Mouse (Mus musculus) kidney, postnatal 4 days (tissue): ENCODE results near the gene Prpsap2.
A peak's percentile ranks its signal among the peaks of the same experiment; 100 is the strongest.

Source experiments
- DNase-seq, 2 experiments: peaks; one replicate each; pipeline ENCODE4 v3.0.0; 2021; ENCODE audit warnings: mixed read lengths in 2 of 2

The Prpsap2 gene

GRCm38 (mm10) chr11:61714346-61715117 is 47.4 kb downstream of the Prpsap2 start:
- peak; percentile 64 to 79 for DNase-seq

DNA sequence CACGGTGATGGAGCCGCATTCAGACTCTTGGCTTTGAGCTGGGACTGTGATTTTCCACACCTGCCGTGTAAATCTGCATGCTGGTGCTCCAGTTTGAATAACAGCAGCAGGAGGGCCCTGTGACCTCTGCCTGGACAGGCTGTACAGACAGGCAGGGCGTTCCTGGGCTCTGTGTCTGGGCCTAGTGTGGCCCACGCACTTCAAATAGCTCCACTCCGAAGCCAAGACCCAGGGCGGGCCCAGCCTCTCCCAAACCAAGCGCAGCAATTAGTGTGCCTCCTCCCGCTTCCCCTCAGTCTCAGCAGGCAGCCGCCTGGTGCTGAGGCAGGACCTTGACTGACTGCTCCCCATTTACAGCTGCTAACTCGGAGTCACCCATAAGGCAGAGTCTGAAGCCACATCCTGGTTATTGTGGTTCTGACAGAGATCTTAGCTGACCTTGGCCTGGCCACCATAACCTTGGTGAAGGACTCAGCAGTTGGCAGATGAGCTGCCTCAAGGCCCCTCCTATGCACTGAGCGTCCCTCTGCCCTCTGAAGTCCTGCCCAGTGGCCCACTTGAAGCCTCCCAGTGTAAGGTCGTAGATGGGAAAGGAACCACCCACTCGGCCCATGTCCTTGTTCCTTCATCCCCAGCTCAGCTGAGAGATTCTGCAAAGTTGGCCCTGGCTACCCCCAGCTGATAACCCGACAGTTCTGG is 48.6 kb downstream of the Prpsap2 start:
- DNase-seq = no peak

- DNase-seq = no peak
Observed at GRCm38 (mm10) chr11:61708928-61709327, 53.0 kb downstream of the Prpsap2 start.

DNA sequence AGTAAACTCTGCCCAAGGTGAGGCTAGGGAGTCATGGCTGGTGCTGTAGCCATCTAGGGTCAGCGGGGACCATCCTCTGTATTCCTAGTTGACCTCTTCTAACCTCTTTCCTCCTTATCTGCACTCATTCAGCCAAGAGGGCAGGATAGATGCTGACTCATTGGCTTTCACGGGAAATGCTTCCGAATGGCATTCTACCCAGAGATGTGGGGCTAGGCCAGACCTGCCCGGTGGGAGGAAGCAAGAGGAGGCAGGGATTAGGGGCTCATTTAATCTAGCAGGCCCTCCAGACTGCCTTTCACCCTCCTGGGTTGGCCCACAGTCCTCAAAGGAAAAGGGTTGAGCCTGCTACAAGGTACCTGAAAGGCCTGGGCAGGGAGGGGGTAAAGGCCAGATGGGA is 55.7 kb downstream of the Prpsap2 start:
- DNase-seq = no peak

DNA sequence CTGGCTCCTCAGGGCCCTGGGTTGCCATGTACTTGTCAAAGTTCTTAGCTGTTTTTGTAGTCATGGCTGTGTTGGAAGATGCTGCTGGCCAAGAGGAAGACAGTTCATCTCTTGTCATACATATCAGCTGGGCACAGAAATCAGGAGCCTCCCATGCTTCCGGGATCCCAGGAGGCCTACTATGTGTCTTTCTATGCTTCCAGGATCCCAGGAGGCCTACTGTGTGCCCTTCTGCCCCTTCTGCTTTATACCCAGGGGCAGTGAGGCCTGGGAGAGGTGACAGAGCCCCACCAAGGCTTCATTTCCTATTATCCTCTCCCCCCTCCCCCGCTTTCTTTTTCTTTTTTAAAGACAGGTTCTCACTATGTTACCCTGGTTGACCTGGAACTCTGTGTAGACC is 56.3 kb downstream of the Prpsap2 start:
- DNase-seq = no peak

GRCm38 (mm10) chr11:61702494-61702893 is 59.4 kb downstream of the Prpsap2 start:
- no peak for DNase-seq

GRCm38 (mm10) chr11:61701696-61702095 is 60.2 kb downstream of the Prpsap2 start:
- DNase-seq = peak in 1 of 2 experiments; percentile 51

DNA sequence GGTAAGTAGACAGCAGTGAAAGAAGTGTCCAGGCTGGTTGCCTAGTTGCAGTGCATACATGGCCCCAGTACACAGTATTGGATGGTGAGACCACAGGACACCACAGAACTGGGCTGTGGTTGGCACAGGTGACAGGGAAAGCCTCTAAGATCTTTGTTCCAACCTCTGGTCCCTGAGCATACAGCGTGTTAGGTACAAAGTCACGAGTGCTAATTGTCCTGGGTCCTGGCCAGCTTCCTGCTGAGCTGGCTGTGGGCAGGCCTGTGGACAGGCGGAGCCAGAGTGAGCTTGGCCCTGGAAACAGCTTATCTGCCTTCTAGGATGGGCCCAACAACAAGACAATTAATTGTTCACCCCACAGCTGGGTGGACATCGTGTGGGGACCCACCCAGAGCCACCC is 62.0 kb downstream of the Prpsap2 start:
- peak; percentile 46 to 57 for DNase-seq

DNA sequence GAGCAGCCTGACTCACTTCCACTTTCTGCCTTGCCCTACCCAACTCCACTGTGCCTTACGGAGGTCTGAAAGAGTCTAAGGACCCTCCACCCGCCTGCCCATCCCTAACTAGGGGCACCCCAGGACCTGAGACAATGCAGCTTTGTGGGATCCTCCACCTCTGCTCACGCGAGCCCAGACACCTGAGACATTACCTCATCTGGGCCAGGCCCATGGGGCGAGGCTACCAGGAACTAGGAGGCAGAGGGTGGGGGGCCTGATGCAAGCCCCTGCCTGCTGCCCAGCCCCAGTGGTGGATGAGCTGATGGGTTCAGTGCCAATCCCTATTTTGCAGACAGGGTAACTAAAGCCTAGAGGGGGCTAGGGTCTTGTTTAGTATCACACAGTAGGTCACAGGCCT is 62.4 kb downstream of the Prpsap2 start:
- DNase-seq = no peak

DNA sequence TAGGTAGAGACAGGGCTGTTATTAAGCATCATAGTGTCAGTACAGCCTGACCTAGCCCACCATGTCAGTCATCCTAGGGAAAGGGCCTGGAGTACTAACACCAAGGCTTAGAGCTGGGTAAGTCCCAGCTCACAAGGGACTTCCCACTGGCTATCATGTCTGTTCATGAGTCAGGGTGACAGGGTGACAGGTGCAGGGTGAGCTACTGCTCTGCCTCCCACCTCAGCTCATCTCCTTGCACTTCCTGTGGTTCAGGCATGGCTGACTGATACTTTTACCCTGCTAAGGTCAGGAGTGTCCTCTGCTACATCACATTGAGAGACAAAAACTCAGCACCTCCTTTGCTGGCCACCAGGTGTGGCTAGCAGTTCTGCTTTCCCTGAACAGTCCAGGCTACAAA is 63.0 kb downstream of the Prpsap2 start:
- no peak for DNase-seq

DNA sequence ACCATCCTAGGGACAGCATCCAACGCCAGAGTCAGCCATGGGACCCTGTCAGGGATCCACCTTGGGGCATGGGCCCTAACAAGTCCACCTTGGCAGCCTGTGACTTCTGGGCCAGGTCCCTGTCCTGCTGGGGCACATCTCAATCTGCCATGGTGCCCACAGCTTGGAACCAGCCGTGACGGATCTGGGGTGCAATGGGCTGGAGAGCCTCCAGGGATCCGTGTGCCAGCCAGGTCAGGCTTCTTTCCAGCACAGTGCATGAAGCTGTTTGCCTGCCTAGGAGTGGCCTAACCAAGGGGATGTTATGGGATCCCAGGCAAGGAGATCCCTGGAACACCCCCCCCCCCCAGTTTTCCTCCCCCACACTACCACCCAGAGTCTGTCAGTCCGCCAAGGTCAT is 68.9 kb downstream of the Prpsap2 start:
- no peak for DNase-seq

DNA sequence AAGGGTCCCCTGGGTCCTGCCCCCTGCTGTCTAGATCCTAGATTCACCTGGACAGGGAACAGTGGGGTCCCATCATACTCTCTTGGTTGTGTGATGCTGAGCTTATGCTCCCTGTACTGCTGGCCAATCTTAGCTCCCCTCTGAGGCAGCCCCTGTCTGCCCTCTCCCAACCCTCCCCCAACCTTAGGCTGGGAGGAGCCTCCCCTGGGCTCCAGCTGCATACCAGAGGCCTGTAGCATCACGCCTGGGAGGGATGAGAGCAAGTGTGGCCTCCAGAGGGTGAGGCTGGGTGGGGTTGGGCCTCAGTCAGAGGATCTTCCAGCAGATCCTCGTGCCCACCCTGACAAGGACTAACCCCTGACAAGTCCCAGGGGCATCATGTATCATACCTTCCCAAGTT is 74.3 kb downstream of the Prpsap2 start:
- peak in 1 of 2 experiments; percentile 24 for DNase-seq

DNA sequence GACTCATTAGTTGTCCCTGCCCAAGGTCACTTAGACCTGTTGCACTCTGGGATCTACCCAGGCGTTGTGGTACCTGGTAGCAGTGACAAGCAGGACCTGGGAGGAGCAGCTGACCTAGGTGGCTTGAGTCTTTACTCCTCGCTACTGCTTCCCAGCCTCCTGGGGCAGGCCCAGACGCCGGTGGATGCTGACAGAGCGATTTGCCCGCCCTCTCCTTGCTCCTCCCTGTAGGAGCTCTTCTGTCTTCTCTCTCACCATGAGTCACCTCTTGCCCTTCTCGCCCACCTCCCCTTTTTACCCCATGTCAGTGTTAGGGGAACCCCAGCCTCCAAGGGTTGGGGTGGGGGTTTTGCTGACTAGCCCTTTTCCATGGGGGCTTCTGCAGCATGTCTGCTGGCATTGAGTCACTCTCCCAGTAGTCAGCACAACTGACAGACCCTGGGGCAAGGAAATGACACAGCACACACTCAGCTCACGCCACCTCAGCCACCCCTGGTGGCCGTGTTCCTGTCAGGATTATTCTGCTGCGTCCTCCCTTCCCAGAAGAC is 74.9 kb downstream of the Prpsap2 start:
- DNase-seq = peak in 1 of 2 experiments; percentile 35

DNA sequence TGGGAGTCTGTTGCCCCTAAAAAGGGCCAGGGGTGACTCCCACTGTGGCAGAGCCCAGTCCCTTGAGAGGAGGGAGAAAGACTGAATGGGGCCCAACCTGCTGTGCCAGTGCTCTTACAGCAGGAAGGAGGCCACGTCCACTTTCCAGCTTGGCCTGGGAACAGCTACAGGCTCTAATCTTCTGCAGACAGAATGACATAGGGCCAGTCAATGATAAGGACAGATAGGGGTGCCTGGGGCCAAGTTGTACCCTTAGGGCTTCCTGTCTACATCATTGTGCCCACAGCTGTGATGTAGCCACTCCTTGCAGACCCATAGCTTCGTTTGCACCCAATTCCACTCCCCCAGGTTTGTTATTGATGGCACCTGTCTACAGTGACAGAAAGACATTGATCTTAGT is 75.7 kb downstream of the Prpsap2 start:
- no peak for DNase-seq

DNA sequence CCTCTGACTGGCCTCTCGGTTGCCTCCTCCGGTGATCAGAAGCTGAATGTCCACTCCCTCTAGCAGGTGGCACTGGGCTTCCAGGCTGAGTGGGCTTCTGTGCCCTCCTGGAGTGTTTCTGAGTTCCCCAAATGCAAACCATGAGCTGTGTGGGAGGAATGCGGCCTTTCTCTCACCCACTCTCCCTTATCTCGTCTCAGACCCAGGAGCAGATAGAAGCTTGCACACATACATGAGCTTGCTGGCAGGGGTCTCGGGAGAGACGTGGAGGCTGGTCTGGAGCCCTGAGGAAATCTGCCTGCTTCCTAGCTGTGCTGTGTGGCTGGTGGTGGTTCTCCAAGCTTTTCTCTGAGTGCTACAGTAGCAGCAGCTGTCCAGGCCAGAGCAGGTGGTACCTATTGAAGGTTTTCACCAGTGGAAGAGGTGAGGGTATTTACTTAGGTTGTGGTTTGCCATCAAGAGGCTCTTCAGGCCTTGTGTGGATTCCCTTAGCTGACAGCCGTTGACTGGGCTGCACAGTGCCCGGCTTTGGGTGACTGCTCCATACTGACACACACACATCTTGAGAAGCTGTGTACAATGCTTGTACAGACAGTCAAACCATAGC is 76.7 kb downstream of the Prpsap2 start:
- DNase-seq = no peak

GRCm38 (mm10) chr11:61683907-61684731 is 77.8 kb downstream of the Prpsap2 start, which contains the start of gene Fam83g:
Fam83g (plus strand) TSS chr11:61684091.
- peak; percentile 84 to 89 for DNase-seq
